Mouse (Mus musculus) embryo, embryonic 10.5 days (tissue): ENCODE results near the gene Notch4.

ENCODE experiments used
- DNase-seq: peaks from one replicate; pipeline ENCODE4 v3.0.0-alpha.2; 2015; ENCODE audit warnings: low spot score

Notch4 gene

DNA sequence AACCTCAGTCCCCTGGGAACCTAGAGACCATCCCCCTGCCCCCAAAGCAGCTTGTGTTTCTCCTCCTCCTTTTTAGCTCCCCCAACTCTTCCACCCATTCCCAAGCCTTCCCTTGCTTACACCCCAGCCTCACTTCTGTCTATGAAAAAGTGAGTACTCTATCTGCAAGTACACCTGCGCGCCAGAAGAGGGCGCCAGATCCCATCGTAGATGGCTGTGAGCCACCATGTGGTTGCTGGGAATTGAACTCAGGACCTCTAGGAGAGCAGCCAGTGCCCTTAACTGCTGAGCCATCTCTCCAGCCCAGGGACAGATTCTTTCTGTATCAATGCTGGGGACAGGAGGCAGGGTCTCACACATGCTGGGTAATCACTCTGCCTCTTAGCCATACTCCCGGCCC lies 7.8 kb downstream of the Notch4 start:
- no peak for DNase-seq

DNA sequence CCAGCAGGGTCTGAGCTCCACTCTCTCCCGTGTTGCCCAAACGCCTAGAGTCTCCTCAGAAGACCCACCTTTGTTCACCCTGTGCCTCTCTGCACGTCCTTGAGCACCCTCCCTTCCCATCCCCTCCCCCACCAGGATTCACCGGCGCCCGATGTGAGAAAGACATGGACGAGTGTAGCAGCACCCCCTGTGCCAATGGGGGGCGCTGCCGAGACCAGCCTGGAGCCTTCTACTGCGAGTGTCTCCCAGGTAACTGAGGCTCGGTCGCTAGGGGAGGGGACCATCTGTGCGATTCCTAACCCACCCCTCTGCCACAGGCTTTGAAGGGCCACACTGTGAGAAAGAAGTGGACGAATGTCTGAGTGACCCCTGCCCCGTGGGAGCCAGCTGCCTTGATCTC lies 8.3 kb downstream of the Notch4 start:
- no peak for DNase-seq

DNA sequence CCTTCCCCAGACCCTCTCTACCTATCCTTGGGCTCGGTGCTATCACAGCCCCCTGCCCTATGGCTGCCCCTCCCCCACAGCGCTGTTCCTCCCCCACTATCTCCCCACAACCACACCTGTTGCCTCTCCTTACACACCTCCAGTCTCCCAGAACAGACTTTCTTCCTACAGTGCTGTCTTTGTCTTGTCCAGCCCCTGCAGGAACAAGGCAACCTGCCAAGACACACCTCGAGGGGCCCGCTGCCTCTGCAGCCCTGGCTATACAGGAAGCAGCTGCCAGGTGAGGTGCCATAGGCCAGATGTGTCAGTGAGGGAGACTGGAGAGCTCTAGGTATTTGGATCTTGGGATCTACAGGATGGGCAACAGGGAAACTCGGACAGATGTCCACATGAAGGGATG lies 12.5 kb downstream of the Notch4 start:
- no peak for DNase-seq

DNA sequence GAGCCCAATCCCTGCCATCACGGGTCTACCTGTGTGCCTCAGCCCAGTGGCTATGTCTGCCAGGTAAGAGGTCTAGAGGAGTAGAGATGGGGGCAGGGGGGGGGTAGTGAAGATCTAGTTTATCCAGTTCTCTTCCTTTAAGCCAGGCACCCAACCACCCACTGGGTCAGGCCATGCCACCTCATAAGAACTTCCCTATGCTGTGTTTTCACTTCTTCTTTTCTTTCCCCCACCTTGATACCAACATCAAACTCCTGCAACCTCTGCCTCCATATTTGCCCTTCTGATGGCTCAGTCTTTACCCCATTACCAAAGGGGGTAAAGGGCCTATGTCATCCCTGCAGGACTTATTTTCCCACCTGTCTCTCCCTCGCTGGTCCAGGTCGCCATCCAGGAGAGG lies 14.0 kb downstream of the Notch4 start:
- no peak for DNase-seq

DNA sequence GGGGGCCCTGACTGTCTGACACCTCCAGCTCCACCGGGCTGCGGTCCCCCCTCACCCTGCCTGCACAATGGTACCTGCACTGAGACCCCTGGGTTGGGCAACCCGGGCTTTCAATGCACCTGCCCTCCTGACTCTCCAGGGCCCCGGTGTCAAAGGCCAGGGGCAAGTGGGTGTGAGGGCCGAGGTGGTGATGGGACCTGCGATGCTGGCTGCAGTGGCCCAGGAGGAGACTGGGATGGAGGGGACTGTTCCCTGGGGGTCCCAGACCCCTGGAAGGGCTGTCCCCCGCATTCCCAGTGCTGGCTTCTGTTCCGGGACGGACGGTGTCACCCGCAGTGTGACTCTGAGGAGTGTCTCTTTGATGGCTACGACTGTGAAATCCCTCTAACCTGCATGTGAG lies 18.5 kb downstream of the Notch4 start:
- no peak for DNase-seq

DNA sequence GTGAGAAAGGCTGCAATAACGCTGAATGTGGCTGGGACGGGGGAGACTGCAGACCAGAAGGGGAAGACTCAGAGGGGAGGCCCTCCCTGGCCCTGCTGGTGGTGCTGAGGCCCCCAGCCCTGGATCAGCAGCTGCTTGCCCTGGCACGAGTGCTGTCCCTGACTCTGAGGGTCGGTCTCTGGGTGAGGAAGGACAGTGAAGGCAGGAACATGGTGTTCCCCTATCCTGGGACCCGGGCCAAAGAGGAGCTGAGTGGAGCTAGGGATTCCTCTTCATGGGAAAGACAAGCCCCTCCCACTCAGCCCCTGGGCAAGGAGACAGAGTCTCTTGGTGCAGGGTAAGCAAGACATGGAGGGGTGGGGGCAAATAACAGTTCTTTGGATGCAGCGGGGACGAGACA lies 19.3 kb downstream of the Notch4 start:
- no peak for DNase-seq

DNA sequence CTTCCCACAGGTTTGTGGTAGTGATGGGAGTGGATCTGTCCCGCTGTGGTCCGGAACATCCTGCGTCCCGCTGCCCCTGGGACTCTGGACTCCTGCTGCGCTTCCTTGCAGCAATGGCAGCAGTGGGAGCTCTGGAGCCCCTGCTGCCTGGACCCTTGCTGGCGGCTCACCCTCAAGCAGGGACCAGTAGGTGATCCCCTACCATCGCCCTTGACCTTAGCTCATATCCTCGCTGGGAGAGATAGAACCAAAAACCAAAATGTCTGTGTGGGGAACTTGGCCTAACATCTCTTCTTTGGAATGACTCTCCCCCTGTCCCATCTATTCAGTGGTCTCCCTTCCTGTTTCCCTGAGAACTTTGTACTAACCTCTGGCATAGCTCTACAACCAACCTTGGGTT lies 19.8 kb downstream of the Notch4 start:
- DNase-seq = no peak

DNA sequence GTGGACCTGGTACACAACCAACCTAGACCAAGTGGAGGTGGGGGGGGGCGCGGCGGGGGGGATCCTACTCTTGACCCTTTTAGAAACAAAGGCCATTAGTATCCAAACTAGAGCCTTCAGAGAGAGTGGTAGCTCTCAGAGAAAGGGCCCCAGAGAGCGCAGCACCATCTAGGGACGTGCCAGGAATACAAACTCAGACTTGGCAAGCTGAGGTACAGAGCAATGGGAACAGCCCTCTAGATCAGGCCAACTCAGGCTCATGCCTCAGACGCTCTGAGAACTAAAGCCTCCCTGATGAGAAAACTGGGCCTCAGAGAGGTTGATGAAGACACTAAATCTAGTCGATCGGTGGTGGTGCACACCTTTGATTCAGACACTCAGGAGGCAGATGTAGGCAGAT lies 21.1 kb downstream of the Notch4 start:
- no peak for DNase-seq

DNA sequence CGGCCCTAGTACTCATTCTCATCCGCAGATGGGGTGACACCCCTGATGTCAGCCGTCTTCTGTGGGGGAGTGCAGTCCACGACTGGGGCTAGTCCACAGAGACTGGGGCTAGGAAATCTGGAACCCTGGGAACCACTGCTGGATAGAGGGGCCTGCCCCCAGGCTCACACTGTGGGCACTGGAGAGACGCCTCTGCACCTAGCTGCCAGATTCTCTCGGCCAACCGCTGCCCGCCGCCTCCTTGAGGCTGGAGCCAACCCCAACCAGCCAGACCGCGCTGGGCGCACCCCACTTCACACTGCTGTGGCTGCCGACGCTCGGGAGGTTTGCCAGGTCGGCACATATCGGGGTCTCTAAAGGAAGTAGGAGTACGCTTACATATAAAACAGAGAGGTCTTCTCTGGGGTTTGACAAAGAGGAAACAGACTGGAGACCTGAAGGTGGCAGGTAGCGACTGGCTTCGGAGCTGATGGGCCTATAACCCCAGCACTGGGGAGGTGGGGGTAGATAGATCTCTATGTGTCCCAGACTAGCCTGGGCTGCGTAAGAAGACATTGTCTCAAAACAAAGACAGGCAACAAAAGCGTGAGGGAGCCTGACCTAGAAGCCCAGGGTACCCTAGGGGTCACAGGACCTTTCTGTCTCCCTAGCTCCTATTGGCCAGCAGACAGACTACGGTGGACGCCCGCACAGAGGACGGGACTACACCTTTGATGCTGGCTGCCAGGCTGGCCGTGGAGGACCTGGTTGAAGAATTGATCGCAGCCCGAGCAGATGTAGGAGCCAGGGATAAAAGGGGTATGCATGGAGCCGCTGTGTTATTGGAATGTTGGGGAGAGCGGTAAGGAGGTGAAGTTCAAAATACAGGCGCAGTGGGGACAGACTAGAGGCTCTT lies 22.1 kb downstream of the Notch4 start:
- peak; percentile 76 for DNase-seq

DNA sequence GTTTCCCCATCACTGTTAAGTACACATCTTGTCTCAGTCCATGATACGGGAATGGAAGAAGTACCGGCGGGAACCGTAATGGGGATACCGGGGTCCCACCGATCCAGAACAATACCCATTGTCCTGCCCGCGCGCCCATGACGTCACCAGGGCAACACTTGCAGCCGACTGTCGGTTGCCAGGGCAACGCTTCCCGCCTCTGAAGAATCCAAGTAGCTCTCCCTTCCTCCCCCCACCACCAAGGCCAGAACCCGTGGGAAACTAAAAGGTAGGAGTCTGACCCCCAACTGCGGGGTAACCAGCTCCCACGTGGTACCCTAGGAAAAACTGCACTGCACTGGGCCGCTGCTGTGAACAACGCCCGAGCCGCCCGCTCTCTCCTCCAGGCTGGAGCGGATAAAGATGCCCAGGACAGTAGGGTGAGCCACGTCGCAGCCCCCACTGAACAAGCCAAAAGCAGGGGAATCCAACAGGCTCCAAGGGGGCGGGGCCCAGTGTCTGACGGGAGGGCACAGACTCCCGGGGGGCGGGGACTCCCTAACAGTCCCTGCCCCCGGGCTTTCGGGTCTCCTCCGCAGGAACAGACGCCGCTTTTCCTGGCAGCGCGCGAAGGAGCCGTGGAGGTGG lies 22.8 kb downstream of the Notch4 start:
- DNase-seq = peak; percentile 96

DNA sequence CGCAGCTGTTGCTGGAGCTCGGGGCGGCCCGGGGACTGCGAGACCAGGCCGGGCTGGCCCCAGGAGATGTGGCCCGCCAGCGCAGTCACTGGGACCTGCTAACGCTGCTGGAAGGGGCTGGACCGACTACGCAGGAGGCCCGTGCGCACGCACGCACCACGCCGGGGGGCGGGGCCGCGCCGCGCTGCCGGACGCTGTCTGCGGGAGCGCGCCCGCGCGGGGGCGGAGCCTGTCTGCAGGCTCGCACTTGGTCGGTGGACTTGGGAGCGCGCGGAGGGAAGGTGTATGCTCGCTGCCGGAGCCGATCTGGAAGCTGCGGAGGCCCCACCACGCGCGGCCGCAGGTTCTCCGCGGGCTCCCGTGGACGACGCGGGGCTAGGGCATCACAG lies 23.3 kb downstream of the Notch4 start:
- DNase-seq = peak; percentile 94

DNA sequence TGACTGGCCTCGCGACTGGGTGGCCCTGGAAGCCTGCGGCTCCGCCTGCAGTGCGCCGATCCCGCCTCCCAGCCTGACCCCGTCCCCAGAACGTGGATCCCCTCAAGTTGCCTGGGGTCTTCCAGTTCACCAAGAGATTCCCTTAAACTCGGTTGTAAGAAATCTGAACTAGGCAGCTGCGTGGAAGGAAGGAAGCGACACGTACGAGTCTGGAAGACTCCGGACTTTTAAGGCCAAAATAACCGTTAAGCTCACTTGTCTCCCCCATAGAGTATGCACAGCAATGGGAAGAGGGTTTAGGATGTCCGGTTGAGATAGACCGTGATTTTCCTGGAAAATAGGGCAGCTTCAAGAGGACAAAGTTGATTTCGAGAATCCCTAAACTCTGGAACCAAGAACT lies 23.7 kb downstream of the Notch4 start:
- no peak for DNase-seq

DNA sequence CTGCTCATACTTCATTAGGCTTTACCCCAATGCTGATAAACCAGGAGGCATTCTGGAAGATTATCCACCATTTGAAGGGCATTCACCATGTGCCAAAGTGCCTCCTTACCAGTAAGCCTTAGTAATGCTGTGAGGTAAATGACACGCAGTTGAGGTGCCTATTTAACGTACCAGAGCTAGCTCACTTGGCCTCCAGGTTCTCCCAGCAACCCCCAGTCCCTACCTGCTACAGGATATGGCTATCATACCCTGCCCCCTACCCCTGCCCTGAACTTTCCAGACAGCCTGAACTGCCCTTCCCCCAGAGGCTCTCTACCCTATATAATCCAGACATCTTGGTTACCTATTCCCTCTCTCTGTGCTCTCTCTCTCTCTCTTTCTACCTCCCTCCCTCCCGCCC lies 24.7 kb downstream of the Notch4 start:
- no peak for DNase-seq

DNA sequence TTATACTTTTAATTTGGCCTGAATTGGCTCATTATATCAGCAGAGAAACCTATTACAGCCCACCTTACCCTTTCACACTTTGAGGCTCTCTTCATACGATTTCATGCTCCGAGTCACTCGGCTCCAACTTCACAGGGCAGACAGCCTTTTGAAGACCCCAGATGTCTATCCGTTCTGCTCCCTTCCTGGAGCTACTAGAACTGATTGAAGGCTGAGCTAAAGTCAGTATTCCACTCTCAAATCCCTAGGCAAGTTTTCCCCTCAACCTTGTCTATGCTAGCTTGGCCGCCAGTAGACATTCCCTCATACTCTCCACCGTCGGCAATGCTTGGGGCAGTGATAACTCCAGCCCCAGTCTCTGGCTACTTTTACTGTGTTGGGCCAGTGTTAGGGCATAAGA lies 25.1 kb downstream of the Notch4 start:
- DNase-seq = no peak

DNA sequence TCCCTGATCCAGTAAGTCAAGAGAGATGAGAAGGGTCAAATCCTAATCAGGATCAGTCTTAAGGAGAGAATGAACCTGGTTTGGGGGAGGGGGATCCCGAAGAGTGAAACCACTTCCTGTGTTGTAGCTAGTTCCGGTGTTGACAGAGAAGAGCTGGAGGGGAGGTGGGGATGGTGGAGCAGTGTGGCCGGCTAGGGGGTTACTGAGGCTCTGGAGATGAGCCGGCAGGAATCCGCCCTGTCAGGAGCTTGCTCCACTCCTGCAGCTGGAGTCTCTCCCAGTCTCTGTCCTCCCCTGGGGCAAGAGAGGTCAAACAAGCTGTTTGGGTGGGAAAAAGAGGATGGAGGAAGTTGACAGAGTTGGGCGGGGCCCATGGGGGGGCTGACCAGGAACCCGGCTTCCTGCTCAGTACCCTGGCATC lies 25.6 kb downstream of the Notch4 start, which contains the start of gene Gpsm3:
Gpsm3 (plus strand) TSS at position 126 of the 421 bp plus-strand sequence.
- peak; percentile 52 for DNase-seq

DNA sequence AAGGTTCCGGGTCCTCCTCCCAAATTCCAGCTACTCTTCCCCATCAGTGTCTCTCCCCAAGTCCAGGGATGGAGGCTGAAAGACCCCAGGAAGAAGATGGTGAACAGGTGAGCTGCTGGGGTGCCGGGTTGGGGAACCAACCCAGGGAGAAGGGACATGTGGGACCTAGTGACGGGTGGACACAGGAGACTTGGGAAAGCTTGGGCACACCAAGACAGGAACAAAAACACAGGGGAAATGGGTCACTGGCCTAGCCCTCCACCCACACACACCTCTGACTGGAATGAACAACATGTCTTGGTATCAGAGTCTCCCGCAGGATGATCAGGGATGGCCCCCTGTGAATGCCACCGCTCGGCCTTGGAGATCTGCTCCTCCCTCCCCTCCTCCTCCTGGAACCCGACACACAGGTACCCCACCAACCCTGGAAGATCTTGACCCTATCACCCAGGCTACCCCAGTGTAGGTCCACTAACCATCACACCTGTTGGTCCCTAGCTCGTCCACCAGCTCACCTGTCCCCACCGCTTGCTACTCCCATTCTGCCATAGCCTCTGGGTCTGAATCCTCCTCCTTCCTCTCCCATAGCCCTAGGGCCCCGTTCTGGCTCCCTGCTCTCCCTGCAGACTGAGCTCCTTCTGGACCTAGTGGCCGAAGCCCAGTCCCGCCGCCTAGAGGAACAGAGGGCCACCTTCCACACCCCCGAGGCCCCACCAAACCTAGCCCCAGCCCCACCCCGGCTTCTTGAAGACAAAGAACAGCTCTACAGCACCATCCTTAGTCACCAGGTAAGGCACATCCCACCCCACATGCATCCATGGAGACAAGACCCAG lies 26.3 kb downstream of the Notch4 start:
- no peak for DNase-seq

DNA sequence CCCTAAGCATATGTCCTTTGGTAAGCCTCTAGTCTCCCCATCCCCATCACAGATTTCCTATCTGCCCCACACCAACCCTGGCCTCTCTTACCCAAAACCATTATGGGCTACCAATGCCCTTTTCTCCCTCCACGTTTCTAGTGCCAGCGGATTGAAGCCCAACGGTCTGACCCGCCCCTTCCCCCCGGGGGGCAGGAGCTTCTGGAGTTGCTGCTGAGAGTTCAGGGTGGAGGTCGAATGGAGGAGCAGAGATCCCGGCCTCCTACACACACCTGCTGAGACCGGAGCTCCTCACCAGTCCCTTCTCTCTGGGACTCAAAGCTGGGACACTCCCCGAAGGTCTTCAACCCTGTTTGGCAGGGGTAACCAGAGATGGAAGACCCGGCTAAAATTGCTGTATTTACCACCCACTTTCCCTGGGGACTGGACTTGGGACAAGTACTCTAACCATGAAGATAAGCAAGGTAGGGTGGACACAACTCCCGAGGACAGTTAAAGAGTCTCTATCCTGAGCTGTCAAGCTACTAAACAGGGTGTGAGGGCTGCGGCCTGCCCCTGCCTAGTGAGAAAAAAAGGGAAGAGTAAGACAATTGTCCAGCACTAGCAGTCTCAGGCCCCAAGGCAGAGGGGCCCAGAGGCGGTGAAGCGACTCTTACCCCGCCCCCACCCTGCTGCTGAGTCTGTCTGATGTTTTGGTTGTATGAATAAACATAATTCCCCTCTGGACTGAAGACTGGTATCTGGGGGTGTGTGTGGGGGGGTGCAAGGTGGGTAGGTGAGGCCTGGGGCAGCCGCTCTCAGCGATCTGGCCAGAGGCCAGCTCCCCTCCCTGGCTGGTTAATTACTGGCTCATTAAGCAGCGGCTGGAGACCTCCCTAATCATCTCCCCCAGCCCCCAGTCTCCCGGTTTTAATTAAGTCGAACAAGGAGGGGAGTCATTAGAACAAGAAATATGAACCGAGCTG lies 27.2 kb downstream of the Notch4 start, which contains the start of gene Pbx2:
Pbx2 (plus strand) TSS at position 238 of the 965 bp plus-strand sequence.
- peak; percentile 81 for DNase-seq

DNA sequence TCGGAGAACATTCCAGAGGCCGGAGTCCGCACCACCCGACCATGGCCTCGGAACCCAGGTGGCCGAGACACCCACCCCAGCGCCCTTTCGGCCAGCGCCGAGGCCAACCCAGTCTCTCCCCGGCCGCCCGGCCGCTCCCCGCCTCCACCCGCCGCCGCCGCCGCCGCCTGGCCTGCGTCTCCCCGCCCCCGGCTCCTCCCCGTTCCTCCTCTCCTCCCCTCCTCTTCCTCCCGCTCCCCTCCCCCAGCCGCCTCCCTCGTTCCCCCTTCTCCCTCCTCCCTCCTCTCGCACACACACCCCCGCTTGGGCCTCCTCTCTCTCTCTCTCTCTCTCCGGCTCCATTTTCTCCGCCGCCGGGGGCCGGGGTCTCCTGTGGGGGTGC lies 27.9 kb downstream of the Notch4 start:
- peak; percentile 94 for DNase-seq

DNA sequence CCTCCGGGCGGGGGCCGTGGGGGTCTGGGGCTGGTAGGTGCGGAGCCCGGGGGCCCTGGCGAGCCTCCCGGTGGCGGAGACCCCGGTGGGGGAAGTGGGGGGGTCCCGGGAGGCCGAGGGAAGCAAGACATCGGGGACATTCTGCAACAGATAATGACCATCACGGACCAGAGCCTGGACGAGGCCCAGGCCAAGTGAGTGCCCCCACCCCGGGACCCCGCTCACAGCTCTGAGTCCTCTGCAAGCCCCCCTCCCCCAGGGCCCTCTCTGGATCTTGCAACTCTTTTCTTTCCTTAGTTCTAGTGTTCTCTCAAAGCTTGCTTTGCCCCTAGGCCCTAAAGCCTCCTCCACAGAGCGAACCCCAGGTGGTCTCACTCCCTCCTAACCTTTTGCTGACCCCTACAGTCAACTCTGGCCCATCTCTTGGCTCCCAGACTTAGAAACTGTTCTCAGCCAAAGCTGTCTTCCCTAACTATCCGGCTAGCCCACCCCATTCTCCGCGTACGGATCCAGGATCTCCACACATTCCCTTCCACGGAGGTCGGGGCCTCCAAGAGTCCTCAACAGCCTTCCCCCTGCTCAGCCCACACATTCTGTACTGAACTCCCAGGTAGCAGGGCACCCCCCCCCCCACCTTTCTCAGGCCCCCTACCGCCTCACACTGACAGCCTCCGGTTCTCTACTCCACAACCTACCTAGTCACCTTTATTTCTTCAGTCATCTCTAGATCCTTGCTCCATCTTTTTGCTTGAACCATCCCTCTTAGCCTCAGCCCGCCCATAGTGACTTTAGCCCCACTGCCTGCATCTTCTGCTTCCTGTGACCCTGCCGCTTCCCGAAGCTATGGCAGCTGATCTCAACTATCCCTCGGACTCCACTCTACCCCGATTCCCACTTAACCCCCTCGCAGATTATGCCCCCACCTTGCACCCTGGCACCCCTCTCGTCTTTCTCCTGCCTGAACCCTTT lies 28.8 kb downstream of the Notch4 start:
- peak; percentile 74 for DNase-seq
